Mouse (Mus musculus) heart, adult 10 weeks (tissue): ENCODE data around the gene Mpnd. TPM values are rescaled to one million over a fixed set of nuclear protein-coding genes. Genes with fewer than 3 reads are reported as not detected.

ENCODE experiments used
- polyA plus RNA-seq: library from polyadenylated mRNA; stranded (reverse); fragments of 350-450 nt; fragmentation: Illumina TruSeq; extraction: RNeasy Lipid Tissue Mini Kit (QIAGEN cat#74804); gene quantifications from one replicate; pipeline ENCODE4 v1.2.3, GENCODE M21; 2014; ENCODE audit warnings: low read depth, low replicate concordance

The Mpnd gene
- 61.8 TPM for polyA plus RNA-seq

GRCm38 (mm10) chr17:56005415-56006061 lies at the start of gene Mpnd, which contains the start of gene Stap2:
Mpnd (plus strand) TSS chr17:56005711.
Stap2 (minus strand) TSS chr17:56005584.

GRCm38 (mm10) chr17:55958918-55959728 lies 46.4 kb upstream of the Mpnd start, which contains the start of gene Yju2:
Yju2 (plus strand) TSS chr17:55959099.

GRCm38 (mm10) chr17:55969966-55970891 lies 35.3 kb upstream of the Mpnd start, which contains the start of gene Shd:
Shd (plus strand) TSS chr17:55970467.

GRCm38 (mm10) chr17:55986030-55986961 lies 19.2 kb upstream of the Mpnd start, which contains the start of gene Fsd1:
Fsd1 (plus strand) TSS chr17:55986509.

GRCm38 (mm10) chr17:56036176-56036900 lies 30.8 kb downstream of the Mpnd start, which contains the start of gene Sh3gl1:
Sh3gl1 (minus strand) TSS chr17:56036635.

GRCm38 (mm10) chr17:56040030-56040856 lies 34.7 kb downstream of the Mpnd start, which contains the start of gene Chaf1a:
Chaf1a (plus strand) TSS chr17:56040439.

Other genes with a start within 250 kb of the Mpnd start
- gene Zfp119a, start 126.8 kb upstream of the Mpnd start, polyA plus RNA-seq, result 4.1 TPM
- gene Zfp959, start 113.6 kb upstream of the Mpnd start, polyA plus RNA-seq, result 5.3 TPM
- 3.5 TPM for gene Zfp119b, start 56.2 kb upstream of the Mpnd start, polyA plus RNA-seq
- 0.68 TPM for gene Ebi3, start 53.1 kb upstream of the Mpnd start, polyA plus RNA-seq
- gene Yju2, start 46.6 kb upstream of the Mpnd start, polyA plus RNA-seq, result 7.9 TPM
- gene Shd, start 35.2 kb upstream of the Mpnd start, polyA plus RNA-seq, result 1.4 TPM
- gene Fsd1, start 19.2 kb upstream of the Mpnd start, polyA plus RNA-seq, result not detected
- gene Stap2, start 127 bp upstream of the Mpnd start, polyA plus RNA-seq, result 21.5 TPM
- gene Sh3gl1, start 30.9 kb downstream of the Mpnd start, polyA plus RNA-seq, result 17.7 TPM
- gene Chaf1a, start 34.7 kb downstream of the Mpnd start, polyA plus RNA-seq, result 0.94 TPM
- gene Ubxn6, start 69.3 kb downstream of the Mpnd start, polyA plus RNA-seq, result 62.5 TPM
- gene Hdgfl2, start 73.9 kb downstream of the Mpnd start, polyA plus RNA-seq, result 54.3 TPM
- gene Plin4, start 104.1 kb downstream of the Mpnd start, polyA plus RNA-seq, result 155 TPM
- gene Plin5, start 111.9 kb downstream of the Mpnd start, polyA plus RNA-seq, result 129 TPM
- gene Lrg1, start 116.3 kb downstream of the Mpnd start, polyA plus RNA-seq, result 41.9 TPM
- 5.3 TPM for gene Sema6b, start 134.6 kb downstream of the Mpnd start, polyA plus RNA-seq
- gene Tnfaip8l1, start 156.8 kb downstream of the Mpnd start, polyA plus RNA-seq, result 1.0 TPM
- 29.3 TPM for gene Mydgf, start 178.2 kb downstream of the Mpnd start, polyA plus RNA-seq
- 33.3 TPM for gene Dpp9, start 213.2 kb downstream of the Mpnd start, polyA plus RNA-seq